Mouse (Mus musculus) kidney, embryonic 14.5 days (tissue): Measurements from ENCODE around the gene Mllt6. TPM values are rescaled to one million over a fixed set of nuclear protein-coding genes. Genes with fewer than 3 reads are reported as not detected.

Experiments
- ATAC-seq: fragments of 200-750 bp; cut with Nextera tagmentation; 2 replicates; pipeline ENCODE4 v1.8.0; 2017; ENCODE audit warnings: moderate number of reproducible peaks, mild to moderate bottlenecking, moderate TSS enrichment, moderate library complexity; ENCODE audit not compliant: low FRiP score, low TSS enrichment
- H3K27ac ChIP-seq: fragments of 300-500 bp; sonication (generic); 2 replicates; pipeline ENCODE4 v1.5.1; 2014; ENCODE audit warnings: low read depth, mild to moderate bottlenecking, low read length, moderate library complexity, mixed read lengths
- H3K27me3 ChIP-seq: fragments of 300-500 bp; sonication (generic); 2 replicates; pipeline ENCODE4 v1.6.1; 2014; ENCODE audit warnings: mild to moderate bottlenecking, low read length; ENCODE audit not compliant: control insufficient read depth, insufficient read depth
- H3K36me3 ChIP-seq: fragments of 300-500 bp; sonication (generic); 2 replicates; pipeline ENCODE4 v1.6.1; 2014; ENCODE audit warnings: low read length, mixed read lengths; ENCODE audit not compliant: control insufficient read depth, insufficient read depth
- H3K4me1 ChIP-seq: fragments of 300-500 bp; sonication (generic); 2 replicates; pipeline ENCODE4 v1.6.1; 2014; ENCODE audit warnings: low read length, mixed read lengths; ENCODE audit not compliant: control insufficient read depth, insufficient read depth
- H3K4me2 ChIP-seq: fragments of 300-500 bp; sonication (generic); replicated peaks from 2 replicates; pipeline ENCODE4 v1.6.1; 2014; ENCODE audit warnings: low read depth, mild to moderate bottlenecking, low read length
- H3K4me3 ChIP-seq: fragments of 300-500 bp; sonication (generic); 2 replicates; pipeline ENCODE4 v1.5.1; 2014; ENCODE audit warnings: mild to moderate bottlenecking, low read length
- H3K9ac ChIP-seq: fragments of 300-500 bp; sonication (generic); 2 replicates; pipeline ENCODE4 v1.6.1; 2014; ENCODE audit warnings: low read depth, mild to moderate bottlenecking, low read length, moderate library complexity
- H3K9me3 ChIP-seq: fragments of 300-500 bp; sonication (generic); 2 replicates; pipeline ENCODE4 v1.6.1; 2016; ENCODE audit warnings: low read length; ENCODE audit not compliant: control insufficient read depth
- WGBS: fragments of 180-500 bp; shearing (Covaris S2); extraction: QIAGEN DNeasy Blood & Tissue Kit; methylation state at CpG from one replicate; pipeline ENCODE4 v1.1.7; 2014; 5-methylcytosine and 5-hydroxymethylcytosine counted together
- polyA plus RNA-seq: library from polyadenylated mRNA; unstranded; fragments of >200 nt; fragmentation: Nextera tagmentation; extraction: Ambion mirVana; gene quantifications from 2 replicates; pipeline ENCODE4 v1.2.1, GENCODE M21; 2014

The Mllt6 gene
- polyA plus RNA-seq, 1 experiment from 2014 or later: 5.7 TPM

DNA sequence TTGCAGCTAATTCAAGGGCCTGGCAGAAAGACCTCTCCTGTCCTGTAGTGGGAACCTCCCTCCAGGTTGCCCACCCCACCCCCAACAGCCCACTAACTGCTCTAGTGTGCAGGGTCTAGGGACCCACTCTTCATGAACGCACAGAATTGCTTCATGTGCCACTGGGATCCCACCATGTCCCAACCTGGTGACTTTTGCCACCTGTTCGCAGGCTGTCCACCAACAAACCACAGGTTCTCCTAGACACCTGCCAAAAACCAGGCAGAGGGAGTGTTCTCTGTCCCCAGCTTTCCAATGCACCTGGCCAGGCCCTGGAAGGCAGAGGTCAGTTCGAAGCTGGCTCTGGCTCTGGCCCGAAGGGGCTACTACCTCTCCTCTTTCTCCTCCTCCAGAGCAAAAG, 31.2 kb downstream of the Mllt6 start:
- H3K4me2 ChIP-seq: no peak overlapping the region
- no peak for ATAC-seq
- H3K27ac ChIP-seq: no peak overlapping the region

DNA sequence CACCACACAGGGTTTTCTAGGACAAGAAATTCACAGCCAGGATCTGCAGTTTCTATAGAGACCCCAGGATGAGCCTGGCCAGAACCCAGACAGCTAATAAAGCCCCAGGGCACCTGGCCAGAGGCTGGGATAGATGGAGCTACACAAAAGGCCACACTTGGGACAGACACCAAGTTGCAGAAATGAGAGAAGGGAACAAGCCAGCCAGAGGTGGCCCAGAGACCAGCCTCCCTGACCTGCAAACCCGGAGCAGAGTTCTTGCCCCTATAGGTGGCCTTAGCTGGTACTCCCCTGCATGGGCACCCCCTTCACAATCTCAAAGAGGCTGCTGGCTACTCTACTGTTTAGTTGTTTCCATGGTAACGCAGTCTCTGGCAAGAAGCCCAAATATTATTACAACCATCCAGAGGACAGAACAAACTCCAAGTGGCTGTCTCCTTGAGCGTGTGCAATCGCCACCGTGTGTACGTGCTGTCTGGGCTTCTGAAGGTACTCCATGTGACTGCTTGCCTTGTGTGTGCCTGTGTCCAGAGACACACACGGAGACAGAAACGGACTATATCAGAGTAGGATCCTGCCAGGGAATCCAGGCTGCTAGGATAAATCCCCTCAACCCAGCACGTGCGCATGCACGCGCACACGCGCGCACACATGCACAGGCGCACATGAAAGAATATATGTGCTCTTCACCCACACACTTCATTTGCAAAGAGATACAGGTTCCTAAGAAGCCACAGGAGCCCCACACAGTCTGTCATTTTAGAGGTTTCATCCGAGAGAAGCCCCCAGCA, 31.9 kb downstream of the Mllt6 start:
- Histone ChIP-seq H3K4me1 (peaks cover 39% of the 10 kb centered on the region), H3K4me3 (no peak overlapping the region), H3K27me3 (no peaks in the 10 kb centered on the region), H3K27ac (no peak overlapping the region), H3K36me3 (peaks cover 32% of the 10 kb centered on the region), H3K4me2 (0 out of 2 replicates have a peak overlapping the region, but pooled peaks have one; percentile 5), H3K9me3 (no peaks in the 10 kb centered on the region), H3K9ac (no peak overlapping the region)
- ATAC-seq: no peak
- 65% methylated on average over 17 of the region's 17 CpGs for WGBS

More for the DNA sequence above, 31.2 kb downstream of the Mllt6 start:
- 76% methylated on average over 4 of the region's 4 CpGs for WGBS
- Histone ChIP-seq H3K4me3 (no peak overlapping the region), H3K9ac (no peak overlapping the region), H3K9me3 (no peaks in the 10 kb centered on the region), H3K36me3 (peaks cover 36% of the 10 kb centered on the region), H3K4me1 (peaks cover 39% of the 10 kb centered on the region), H3K27me3 (no peaks in the 10 kb centered on the region)

- Histone ChIP-seq H3K4me1 (peaks cover 39% of the 10 kb centered on the region), H3K4me3 (no peak overlapping the region), H3K4me2 (peak overlapping the region; percentile 19; the same call in 1 of the 2 replicates), H3K9me3 (no peaks in the 10 kb centered on the region), H3K27ac (no peak overlapping the region), H3K36me3 (peaks cover 24% of the 10 kb centered on the region), H3K9ac (0 out of 2 replicates have a peak overlapping the region, but pooled peaks have one; percentile 23), H3K27me3 (no peaks in the 10 kb centered on the region)
- no peak for ATAC-seq
- 37% methylated on average over 9 of the region's 9 CpGs for WGBS
These were observed 32.6 kb downstream of the Mllt6 start for GRCm38 (mm10) chr11:97695712-97696401.

DNA sequence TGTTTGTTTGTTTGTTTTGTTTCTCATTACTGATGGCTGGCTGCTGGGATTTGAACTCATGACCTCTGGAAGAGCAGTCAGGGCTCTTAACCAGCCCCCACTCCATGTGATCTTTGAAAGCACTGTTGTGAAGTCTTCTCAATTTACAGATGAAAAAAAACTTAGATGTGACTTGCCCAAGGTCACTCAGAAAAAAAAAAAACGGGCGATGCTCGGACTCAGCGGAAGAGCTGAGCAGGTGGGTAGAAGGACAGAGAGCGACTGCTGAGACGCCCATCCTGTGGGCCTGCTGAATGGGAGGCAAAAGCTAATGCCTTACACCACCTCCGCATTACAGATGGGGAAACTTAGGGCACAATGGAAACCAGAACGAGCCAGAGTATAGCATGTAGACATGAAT, 33.5 kb downstream of the Mllt6 start:
- Histone ChIP-seq H3K9me3 (no peaks in the 10 kb centered on the region), H3K4me2 (no peak overlapping the region), H3K27ac (no peak overlapping the region), H3K27me3 (no peaks in the 10 kb centered on the region), H3K4me1 (peaks cover 45% of the 10 kb centered on the region), H3K36me3 (peaks cover 16% of the 10 kb centered on the region), H3K9ac (no peak overlapping the region), H3K4me3 (no peak overlapping the region)
- WGBS: 66% methylated on average over 8 of the region's 8 CpGs
- ATAC-seq: no peak

DNA sequence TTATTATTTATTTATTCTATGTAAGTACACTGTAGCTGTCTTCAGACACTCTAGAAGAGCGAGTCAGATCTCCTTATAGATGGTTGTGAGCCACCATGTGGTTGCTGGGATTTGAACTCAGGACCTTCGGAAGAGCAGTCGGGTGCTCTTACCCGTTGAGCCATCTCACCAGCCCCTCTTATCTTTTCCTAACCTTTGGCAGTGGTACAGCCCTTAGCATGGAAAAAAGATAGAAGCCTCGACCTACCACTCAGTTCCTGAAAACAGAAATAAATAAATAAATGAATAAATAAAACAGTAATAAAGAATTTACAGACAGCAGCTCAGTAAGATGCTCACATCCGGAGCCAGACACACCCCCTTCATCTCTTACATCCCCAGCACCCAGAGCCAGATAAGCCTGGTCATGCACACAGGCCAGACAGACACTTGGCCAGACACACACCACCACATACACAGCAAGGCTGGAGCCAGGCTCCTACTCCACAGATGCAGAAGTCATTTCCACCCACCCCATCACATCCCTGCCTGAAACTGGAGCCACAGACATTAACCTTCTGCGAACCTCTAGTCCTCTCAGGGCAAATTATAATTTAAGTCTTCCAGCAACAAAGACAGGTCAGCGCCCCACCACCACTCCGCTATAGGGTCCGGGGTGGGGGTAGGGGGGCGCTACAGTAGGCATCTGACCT, 34.1 kb downstream of the Mllt6 start:
- Histone ChIP-seq H3K9ac (peak overlapping the region; percentile 88), H3K4me1 (peaks cover 49% of the 10 kb centered on the region), H3K4me3 (peak overlapping the region; percentile 79), H3K27me3 (no peaks in the 10 kb centered on the region), H3K4me2 (peak overlapping the region; percentile 91), H3K9me3 (no peaks in the 10 kb centered on the region), H3K27ac (no peak overlapping the region), H3K36me3 (peaks cover 9% of the 10 kb centered on the region; the same call in 1 of the 2 replicates)
- WGBS: 39% methylated on average over 11 of the region's 11 CpGs
- no peak for ATAC-seq

DNA sequence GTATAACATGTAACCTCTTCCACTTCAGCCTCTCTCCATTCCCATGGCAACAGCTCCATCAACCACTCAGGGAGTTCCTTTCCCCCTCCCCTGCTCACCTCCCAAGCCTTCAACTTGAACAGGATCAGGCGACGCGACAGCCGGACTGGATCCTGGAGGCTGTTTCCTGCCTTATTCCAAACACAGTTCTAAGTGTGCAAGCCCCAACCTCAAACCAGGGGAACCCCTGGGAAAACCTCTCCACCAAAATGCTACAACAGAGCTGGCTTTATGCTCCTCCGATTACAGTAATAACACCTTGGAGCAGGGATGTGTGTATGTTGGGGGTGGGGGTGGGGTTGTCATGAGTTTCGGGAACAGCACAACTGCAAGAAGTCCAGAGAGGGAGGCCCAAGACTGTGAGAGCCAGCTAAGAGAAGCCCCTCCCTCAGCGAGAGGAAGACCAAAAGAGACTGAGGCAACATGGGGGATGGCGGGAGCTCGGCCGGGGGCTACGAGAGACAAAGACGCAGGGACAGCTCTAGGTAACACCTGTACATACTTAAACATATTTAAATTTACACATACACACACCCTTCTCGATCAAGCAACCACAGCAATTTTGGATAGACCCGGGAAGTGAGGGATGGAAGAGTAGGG, 34.8 kb downstream of the Mllt6 start:
- Histone ChIP-seq H3K9me3 (no peaks in the 10 kb centered on the region), H3K4me2 (peak overlapping the region; percentile 91), H3K36me3 (peaks cover 3% of the 10 kb centered on the region; the same call in 1 of the 2 replicates), H3K27me3 (no peaks in the 10 kb centered on the region), H3K27ac (peak overlapping the region; percentile 99), H3K4me1 (peaks cover 49% of the 10 kb centered on the region), H3K9ac (peak overlapping the region; percentile 88), H3K4me3 (peak overlapping the region; percentile 79)
- ATAC-seq: peak; percentile 2; the same call in 1 of the 2 replicates
- WGBS: 4% methylated on average over 14 of the region's 14 CpGs

GRCm38 (mm10) chr11:97698741-97699611, 35.8 kb downstream of the Mllt6 start:
- ATAC-seq: peak; percentile 3; the same call in 1 of the 2 replicates

DNA sequence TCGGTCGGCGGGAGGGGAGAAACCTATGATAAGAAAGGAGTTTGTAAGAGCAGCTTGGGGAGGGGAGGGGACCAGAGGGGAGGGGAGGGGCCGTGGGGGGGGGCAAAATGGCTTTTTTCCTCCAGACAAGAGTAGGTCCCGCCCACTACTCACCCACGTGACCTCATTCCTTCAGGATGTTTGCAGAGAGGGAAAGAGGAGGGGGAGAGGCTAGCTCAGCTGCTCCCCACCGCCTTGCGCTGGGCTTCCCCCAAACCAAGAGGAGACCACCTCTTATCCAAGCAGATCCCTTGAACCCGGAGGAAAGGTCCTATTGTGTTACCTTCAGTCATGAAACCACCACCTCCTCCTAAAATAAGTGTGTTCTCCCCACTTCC, 36.4 kb downstream of the Mllt6 start:
- H3K4me1 ChIP-seq: peaks cover 43% of the 10 kb centered on the region
- peak; percentile 45 for ATAC-seq
- H3K4me2 ChIP-seq: peak overlapping the region; percentile 95
- H3K9ac ChIP-seq: peak overlapping the region; percentile 88
- H3K36me3 ChIP-seq: peaks cover 2% of the 10 kb centered on the region; the same call in 1 of the 2 replicates
- peak overlapping the region; percentile 79 for H3K4me3 ChIP-seq
- H3K27ac ChIP-seq: peak overlapping the region; percentile 99
- WGBS: 0% methylated on average over 6 of the region's 9 CpGs
- no peaks in the 10 kb centered on the region for H3K27me3 ChIP-seq
- no peaks in the 10 kb centered on the region for H3K9me3 ChIP-seq

More at GRCm38 (mm10) chr11:97698741-97699611, 35.8 kb downstream of the Mllt6 start:
- Histone ChIP-seq H3K4me1 (peaks cover 47% of the 10 kb centered on the region), H3K36me3 (no peaks in the 10 kb centered on the region), H3K27ac (peak overlapping the region; percentile 99), H3K27me3 (no peaks in the 10 kb centered on the region), H3K9ac (peak overlapping the region; percentile 88), H3K4me3 (peak overlapping the region; percentile 79), H3K4me2 (peak overlapping the region; percentile 91), H3K9me3 (no peaks in the 10 kb centered on the region)
- WGBS: 1% methylated on average over 49 of the region's 63 CpGs
